Mouse (Mus musculus) hindlimb bud, embryonic 11.5 days (tissue): ENCODE data around the gene Rnf144a.

ENCODE experiments used
- DNase-seq: peaks from one replicate; pipeline ENCODE4 v3.0.0-alpha.2; 2012; ENCODE audit warnings: low read depth, low spot score; ENCODE audit errors: extremely low spot score

Gene Rnf144a

GRCm38 (mm10) chr12:26376541-26377323 lies 38.3 kb downstream of the Rnf144a start:
- no peak for DNase-seq

DNA sequence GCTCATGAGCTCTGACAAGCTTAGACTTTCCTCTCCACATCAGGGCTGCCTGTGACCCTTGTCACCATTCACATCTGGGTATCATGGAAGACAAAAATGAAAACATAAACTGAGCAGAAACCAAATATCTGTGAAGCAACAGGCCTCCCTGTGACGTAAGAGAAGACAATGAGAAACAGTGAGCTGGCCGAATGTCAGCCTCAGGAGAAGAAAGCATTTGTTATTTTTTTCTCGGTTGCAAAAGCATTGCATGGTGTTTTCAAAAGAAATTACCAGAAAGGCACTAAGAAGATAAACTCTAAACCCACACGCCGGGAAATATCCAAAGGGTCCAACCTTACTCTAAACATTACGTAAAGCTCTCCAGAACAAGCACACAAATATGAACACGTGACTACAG lies 41.3 kb downstream of the Rnf144a start:
- no peak for DNase-seq

DNA sequence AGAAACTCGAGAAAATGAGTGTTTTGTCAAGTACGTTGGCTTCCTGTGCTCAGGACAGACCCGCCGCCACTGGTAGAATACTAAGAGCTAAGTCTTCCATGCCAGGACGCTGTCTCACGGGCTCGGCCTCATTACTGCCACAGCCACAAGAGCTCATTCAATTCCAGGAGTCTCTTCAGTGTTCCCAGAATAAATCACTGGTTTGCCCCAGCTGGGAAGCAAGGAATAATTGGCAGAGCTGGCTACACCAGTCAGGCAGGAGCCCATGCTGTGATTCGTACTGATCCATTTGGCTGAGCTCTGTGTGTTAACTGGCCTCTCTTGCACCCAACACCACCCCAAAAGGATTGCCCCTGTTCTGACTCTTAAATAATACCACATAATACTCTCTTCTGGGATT lies 45.0 kb downstream of the Rnf144a start:
- no peak for DNase-seq

GRCm38 (mm10) chr12:26367361-26367760 lies 47.7 kb downstream of the Rnf144a start:
- no peak for DNase-seq

- DNase-seq = no peak
Measured at GRCm38 (mm10) chr12:26366372-26366771, 48.7 kb downstream of the Rnf144a start.

GRCm38 (mm10) chr12:26365531-26366315 lies 49.3 kb downstream of the Rnf144a start:
- no peak for DNase-seq

DNA sequence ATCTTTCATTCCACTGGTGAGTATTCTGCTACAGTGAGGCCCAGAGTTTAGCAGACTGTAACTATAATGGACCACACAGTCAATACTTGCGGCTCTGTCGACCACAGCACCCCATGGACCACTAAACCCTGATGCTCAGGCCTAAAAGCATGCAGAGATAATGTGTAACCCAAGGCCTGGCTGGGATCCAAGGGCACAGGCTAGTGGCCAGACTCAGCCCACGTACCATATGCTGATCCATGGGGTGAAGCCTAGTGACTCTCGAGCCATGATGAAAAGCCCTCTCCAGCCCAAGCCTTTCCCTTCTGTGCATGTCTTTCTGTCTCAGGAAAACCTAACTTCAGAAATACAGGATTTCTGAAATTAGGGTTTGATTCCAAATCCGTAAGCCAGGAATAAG lies 50.2 kb downstream of the Rnf144a start:
- DNase-seq = no peak

- DNase-seq = no peak
Measured at GRCm38 (mm10) chr12:26360946-26361523, 54.0 kb downstream of the Rnf144a start.

- no peak for DNase-seq
Measured at GRCm38 (mm10) chr12:26359817-26360216, 55.2 kb downstream of the Rnf144a start.

- DNase-seq = no peak
Measured at GRCm38 (mm10) chr12:26359241-26359640, 55.8 kb downstream of the Rnf144a start.

- no peak for DNase-seq
Measured at GRCm38 (mm10) chr12:26357246-26357645, 57.8 kb downstream of the Rnf144a start.

DNA sequence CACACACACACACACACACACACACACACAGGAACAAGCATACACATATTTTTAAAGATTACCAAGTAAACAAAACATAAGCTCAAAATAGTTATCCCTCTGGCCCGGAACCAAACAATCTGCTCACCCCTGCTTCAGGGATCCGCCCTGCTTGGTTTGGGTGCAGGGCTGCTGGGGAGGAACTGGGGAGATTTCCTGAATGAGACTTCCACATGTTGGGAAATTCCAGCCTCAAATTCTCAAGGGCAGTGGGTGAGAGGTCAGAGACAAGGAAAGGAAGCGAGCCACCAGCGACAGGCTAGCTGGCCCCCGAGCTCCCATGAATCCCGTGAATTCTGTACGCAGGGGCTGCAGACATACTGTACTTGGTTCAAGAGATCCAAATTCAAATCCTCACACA lies 58.9 kb downstream of the Rnf144a start:
- DNase-seq = no peak

GRCm38 (mm10) chr12:26351321-26351720 lies 63.7 kb downstream of the Rnf144a start:
- DNase-seq = no peak

- no peak for DNase-seq
Measured at GRCm38 (mm10) chr12:26344408-26344807, 70.6 kb downstream of the Rnf144a start.

- DNase-seq = no peak
Measured at GRCm38 (mm10) chr12:26343131-26343530, 71.9 kb downstream of the Rnf144a start.

DNA sequence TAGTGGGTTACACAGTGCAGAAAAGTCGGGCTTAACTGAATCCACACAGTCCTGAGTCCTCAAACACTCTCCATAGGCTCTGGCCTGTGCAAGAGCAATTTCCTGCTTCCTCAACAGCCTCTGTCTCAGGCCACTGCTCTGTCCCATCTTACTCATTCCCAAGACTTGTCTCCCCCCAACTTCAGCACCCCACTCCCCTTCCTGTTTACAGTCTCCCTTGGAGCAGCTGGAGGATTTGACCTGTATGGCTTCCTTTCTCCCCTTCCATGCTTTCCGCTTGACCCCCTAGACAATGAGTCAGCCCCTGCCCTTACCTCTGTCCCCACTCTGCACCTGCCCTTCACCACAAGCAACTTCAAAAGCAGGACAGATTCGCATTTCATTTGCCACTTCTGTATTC lies 72.4 kb downstream of the Rnf144a start:
- no peak for DNase-seq

DNA sequence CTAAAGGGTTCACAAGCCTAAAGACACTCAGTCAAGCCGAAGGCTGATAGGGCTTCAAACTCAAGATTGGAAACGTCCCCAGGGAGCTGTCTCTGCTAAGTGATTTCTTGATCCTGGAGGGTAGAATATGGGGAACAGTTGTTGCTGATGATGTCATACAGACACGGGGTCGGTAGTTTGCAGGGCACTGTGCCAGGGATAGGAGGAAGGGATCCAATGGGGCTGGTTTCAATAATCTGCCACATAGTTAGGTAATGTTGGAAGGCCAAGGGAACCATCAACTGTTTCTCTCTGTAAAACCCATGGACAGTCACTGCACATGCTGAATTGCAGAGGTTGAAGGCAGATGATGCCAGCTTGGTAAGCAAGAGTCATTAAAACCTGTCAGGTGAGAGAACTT lies 73.0 kb downstream of the Rnf144a start:
- no peak for DNase-seq

DNA sequence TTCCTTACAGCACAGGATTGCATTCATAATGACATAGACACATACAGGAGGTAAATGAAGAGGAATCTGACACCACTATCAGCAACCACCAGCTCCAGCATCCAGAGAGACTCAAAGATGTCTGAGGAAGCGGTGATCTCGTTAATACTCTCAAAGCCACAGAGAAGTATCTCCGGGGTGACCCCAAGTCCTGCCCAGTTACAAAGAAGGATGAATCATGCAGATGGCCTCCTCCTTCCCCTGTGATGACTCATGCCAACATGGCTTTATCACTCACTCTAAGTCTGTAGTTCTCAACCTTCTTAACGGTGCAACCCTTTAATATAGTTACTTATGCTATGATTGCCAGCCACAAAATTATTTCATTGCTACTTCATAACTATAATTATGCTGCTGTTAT lies 74.4 kb downstream of the Rnf144a start:
- no peak for DNase-seq

DNA sequence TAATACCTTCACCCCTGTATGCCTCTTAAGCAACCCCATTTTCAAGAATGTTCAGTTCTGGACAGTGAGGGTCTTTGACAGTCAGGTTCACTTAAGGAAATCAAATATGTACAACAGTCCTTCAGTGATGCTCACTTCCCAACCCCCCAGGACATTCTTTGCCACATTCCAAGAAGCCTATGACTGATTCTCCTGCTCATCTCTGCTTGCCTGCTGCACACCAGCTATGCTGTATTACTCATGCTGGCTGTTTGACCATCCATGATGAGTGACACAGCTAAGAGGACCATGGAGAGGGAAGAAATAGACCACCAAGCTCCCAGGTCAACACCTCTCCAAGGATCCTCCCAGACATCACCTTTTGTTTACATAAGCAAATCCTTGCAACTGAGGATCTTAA lies 75.2 kb downstream of the Rnf144a start:
- DNase-seq = no peak

- DNase-seq = no peak
Measured at GRCm38 (mm10) chr12:26339181-26339580, 75.9 kb downstream of the Rnf144a start.

GRCm38 (mm10) chr12:26333678-26334077 lies 81.4 kb downstream of the Rnf144a start:
- no peak for DNase-seq

DNA sequence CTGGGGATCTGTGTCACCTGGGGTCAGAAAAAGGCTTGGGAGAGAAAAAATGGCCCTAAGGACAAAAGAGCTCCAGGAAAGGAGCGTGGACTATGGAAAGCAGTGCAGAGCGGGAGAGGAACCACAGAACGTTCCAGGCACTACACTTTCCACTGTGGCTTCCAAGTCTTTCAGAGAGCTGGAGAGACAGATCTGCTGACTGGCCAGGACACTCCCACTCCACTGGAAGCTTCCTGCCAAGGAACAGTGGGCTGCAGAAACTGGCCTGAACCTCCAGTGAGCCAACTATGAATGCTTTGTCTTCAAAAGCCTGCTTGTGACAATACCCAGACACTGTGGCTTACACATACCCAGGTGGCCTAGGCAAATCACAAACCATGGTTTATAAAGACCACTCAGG lies 84.0 kb downstream of the Rnf144a start:
- DNase-seq = no peak
